Mouse (Mus musculus) spleen, postnatal 36 days (tissue): Measurements from ENCODE around the gene Gm9733.
A peak's percentile ranks its signal among the peaks of the same experiment; 100 is the strongest.
"Not testable (repeated sequence)": the region's sequence is repeated elsewhere in the genome, so short reads cannot be mapped to it uniquely, and the experiment has no call there.

Source experiments
- DNase-seq, 2 experiments: peaks; one replicate each; pipeline ENCODE4 v3.0.0; 2022; ENCODE audit warnings: low spot score in 2 of 2, mixed read lengths in 1 of 2

Gm9733 gene

DNA sequence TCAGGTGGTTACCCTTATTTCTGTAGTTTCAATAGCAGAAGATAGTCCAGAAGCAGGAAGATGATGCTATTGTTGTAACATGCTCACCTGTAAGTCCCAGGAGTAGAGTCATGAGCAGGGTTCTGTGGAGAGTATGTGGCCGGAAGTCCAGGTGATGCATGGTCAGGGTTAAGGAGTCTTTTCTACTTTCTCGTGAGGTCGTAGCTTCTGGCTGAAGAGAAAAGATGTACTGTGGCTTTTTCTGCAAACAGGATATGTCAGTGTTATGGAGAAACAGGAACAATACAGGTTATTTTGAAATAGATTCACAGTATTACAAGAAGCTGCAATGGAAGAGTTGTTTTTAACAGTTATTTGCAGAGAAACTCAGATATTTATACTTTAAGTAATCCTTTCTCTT is at the start of gene Gm9733:
TSS of gene Gm9733 (minus strand) at position 240 of the 400 bp plus-strand sequence.
- DNase-seq: peak in 1 of 2 experiments; percentile 15

DNA sequence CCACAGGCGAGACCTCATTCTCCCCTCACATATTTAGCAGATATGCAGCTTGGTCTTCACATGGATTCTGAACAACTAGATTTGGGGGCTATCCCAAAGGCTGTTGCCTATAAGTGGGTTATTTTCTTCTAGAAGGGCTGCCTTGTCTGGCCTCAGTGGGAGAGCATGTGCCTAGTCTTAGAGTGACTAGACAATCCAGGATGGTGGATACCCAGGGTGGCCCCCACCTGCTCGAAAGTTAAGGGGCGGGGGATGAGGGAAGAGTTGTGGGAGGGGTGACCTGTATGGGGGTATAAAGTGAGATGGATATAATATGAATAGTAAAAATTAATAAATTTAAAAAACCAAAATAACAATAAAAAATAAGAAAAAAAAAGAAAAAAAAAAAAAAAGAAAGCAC is 23.6 kb upstream of the Gm9733 start:
- not testable (repeated sequence) for DNase-seq

GRCm38 (mm10) chr3:15350318-15350717 is 18.2 kb upstream of the Gm9733 start:
- DNase-seq: not testable (repeated sequence)

GRCm38 (mm10) chr3:15345606-15346005 is 13.5 kb upstream of the Gm9733 start:
- DNase-seq: not testable (repeated sequence)

GRCm38 (mm10) chr3:15340287-15340686 is 8.2 kb upstream of the Gm9733 start:
- DNase-seq: no peak

- DNase-seq: no peak
These were observed 2.1 kb upstream of the Gm9733 start for GRCm38 (mm10) chr3:15334182-15334581.

DNA sequence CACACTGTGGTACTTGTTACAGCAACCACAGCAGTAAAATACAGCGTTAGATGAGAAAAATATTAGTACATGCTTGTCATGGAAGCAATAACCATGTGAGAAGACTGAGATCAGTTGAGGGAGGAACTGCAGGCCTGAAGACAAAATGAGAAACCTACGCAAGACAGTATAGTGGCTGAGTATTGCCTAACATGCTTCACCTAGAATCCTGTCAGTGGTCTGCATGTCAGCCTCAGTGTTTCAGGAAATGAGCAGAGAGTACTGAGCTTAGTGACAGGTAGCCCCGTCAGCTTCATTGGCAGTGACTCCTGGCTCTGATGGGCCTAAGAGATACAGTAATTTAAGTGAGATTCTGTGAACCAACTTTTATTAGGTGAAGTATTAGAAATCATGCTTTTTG is 557 bp downstream of the Gm9733 start:
- DNase-seq: no peak

DNA sequence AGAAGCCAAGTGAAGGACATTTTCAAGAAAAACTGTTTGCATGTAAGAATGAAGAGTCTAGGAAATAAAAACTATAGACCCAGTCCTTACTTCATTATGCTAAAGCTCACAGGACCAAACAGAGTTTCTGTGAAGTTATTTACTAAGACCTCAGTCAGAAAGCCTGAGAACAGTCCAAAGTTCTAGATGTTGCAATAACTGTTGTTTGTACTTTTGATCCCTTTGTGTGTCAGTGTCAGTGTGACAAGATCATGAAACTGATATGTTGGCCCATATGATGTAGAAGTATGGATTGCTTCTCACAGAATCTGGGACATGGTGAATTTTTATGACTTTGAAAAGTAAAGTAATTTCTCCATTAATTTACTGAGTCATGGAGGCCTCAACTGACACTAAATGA is 2.6 kb downstream of the Gm9733 start:
- DNase-seq: no peak

- DNase-seq: peak; percentile 32 to 53
These were observed 47.4 kb downstream of the Gm9733 start for GRCm38 (mm10) chr3:15284424-15285328.

- DNase-seq: peak; percentile 6 to 18
These were observed 56.1 kb downstream of the Gm9733 start for GRCm38 (mm10) chr3:15275899-15276526.

- DNase-seq: peak in 1 of 2 experiments; percentile 40
These were observed 67.7 kb downstream of the Gm9733 start for GRCm38 (mm10) chr3:15264450-15264849.

GRCm38 (mm10) chr3:15255726-15256125 is 76.4 kb downstream of the Gm9733 start:
- no peak for DNase-seq
